In genomic region chr7:107665586-107666261, GRCm38 (mm10) we compare ENCODE assay signal across 9 mouse cellular contexts. TPM values are rescaled to one million over a fixed set of nuclear protein-coding genes. Genes with fewer than 3 reads are reported as not detected.
DNase-seq lines count a peak whose midpoint lies in the region; ATAC-seq lines count a peak whose summit lies in the region.
"Had no signal": no experiment of that assay in that cellular context is flagged by ENCODE, and none has a peak within 500 bp of the region (broad histone marks: within the 10 kb centered on the region; RNA-seq: fewer than 3 reads in every experiment).

No protein-coding gene starts in this region.

- peak overlapping the region; percentile 50 for H3K4me3 ChIP-seq in lung, embryonic 16.5 days (ENCODE audit: low read length)

- peak overlapping the region; percentile 59 for H3K4me2 ChIP-seq in lung, embryonic 16.5 days (ENCODE audit: low read depth, low read length)

- H3K36me3 ChIP-seq in lung, embryonic 16.5 days (ENCODE audit: control insufficient read depth, insufficient read depth, low read length) = no peaks in the 10 kb centered on the region
- H3K36me3 ChIP-seq: G1E had no signal

- 10% methylated on average over 9 of the region's 9 CpGs for WGBS in lung, embryonic 16.5 days

- peak; percentile 55 for ATAC-seq in frontal cortex, adult (ENCODE audit: low TSS enrichment)
- peak; percentile 31 for ATAC-seq in lung, embryonic 16.5 days (ENCODE audit: low read depth)
- ATAC-seq in activated CD4-positive, CD25-positive, alpha-beta regulatory T cell, adult 4 months = no peak

- intact Hi-C loops in heart, postnatal 25 days (cut with DNase I) = no loop called here

- H3K4me1 ChIP-seq in lung, embryonic 16.5 days (replicated peaks; ENCODE audit: control insufficient read depth, insufficient read depth, low read length) = peaks cover 35% of the 10 kb centered on the region

- no peaks in the 10 kb centered on the region for H3K9me3 ChIP-seq in lung, embryonic 16.5 days (ENCODE audit: control insufficient read depth, low read length)

- H3K27ac ChIP-seq in lung, embryonic 16.5 days (ENCODE audit: low read length) = peak overlapping the region; percentile 95

- H3K27me3 ChIP-seq in lung, embryonic 16.5 days (ENCODE audit: control insufficient read depth, insufficient read depth, low read depth, low read length) = no peaks in the 10 kb centered on the region

- peak overlapping the region; percentile 71 for H3K9ac ChIP-seq in lung, embryonic 16.5 days (ENCODE audit: low read length)

- peak; percentile 54 for DNase-seq in ovary, adult 18-20 months (ENCODE audit: low spot score)
- no peak for DNase-seq in ovary, postnatal 14 days (ENCODE audit: low spot score)
- peak; percentile 26 for DNase-seq in heart, postnatal 25 days (ENCODE audit: low spot score)
- DNase-seq in layer of hippocampus, postnatal 14 days (ENCODE audit: low spot score in 2 of 2) = peak; percentile 24 to 47
- peak; percentile 73 for DNase-seq in retina, postnatal 1 day

RNA-seq across cellular contexts. Expression of gene 5330417H12Rik, which starts 40.8 kb away (rescaled TPM):
- not detected for total RNA-seq in heart, postnatal 25 days (2021)
- total RNA-seq in layer of hippocampus, postnatal 14 days (2021) = not detected
- not detected in 2 replicates for polyA plus RNA-seq in lung, embryonic 16.5 days (2015; fragmentation: Nextera tagmentation; extraction: Ambion mirVana)
- not detected for polyA plus RNA-seq in activated CD4-positive, CD25-positive, alpha-beta regulatory T cell, adult 4 months (2017; shearing (Covaris generic))
- total RNA-seq: G1E had no signal
- polyA plus RNA-seq: G1E had no signal
